Mouse (Mus musculus): ENCODE measurements at regions not wholly inside any gene's neighbourhood (a gene's known extent, or its start where the extent isn't known, plus 50 kb on each side); places are given as distances from the start of the nearest gene placed in this dataset.

GRCm38 (mm10) chr8:35114031-35114430, 651.6 kb upstream of the Gm19410 start:
- H3K27ac ChIP-seq (ENCODE audit: low read length): no peak overlapping the region
- H3K27me3 ChIP-seq (ENCODE audit: insufficient read depth, low read length): no peaks in the 10 kb centered on the region
- ATAC-seq (ENCODE audit: low FRiP score, low TSS enrichment): no peak
- no peaks in the 10 kb centered on the region; the same call in 1 of the 2 replicates for H3K9me3 ChIP-seq (ENCODE audit: low read length)
- H3K36me3 ChIP-seq (ENCODE audit: insufficient read depth, low read length): no peaks in the 10 kb centered on the region
- H3K4me3 ChIP-seq (ENCODE audit: low read length): no peak overlapping the region
- no peak overlapping the region for H3K9ac ChIP-seq (replicated peaks; ENCODE audit: low read length)
- H3K4me1 ChIP-seq (ENCODE audit: insufficient read depth, low read length): no peaks in the 10 kb centered on the region
- 67% methylated on average over 10 of the region's 10 CpGs for WGBS
- no peak overlapping the region for H3K4me2 ChIP-seq (replicated peaks; ENCODE audit: low read depth, low read length)

GRCm38 (mm10) chr8:35120612-35121011, 645.0 kb upstream of the Gm19410 start:
- no peaks in the 10 kb centered on the region for H3K27me3 ChIP-seq (ENCODE audit: insufficient read depth, low read length)
- H3K4me1 ChIP-seq (ENCODE audit: insufficient read depth, low read length): peaks cover 5% of the 10 kb centered on the region
- 56% methylated on average over 5 of the region's 5 CpGs for WGBS
- H3K4me2 ChIP-seq (replicated peaks; ENCODE audit: low read depth, low read length): no peak overlapping the region
- 0 out of 2 replicates have a peak, but pooled peaks have one; percentile 49 for ATAC-seq (ENCODE audit: low FRiP score, low TSS enrichment)
- no peak overlapping the region for H3K27ac ChIP-seq (ENCODE audit: low read length)
- no peak overlapping the region for H3K4me3 ChIP-seq (ENCODE audit: low read length)
- no peaks in the 10 kb centered on the region; the same call in 1 of the 2 replicates for H3K9me3 ChIP-seq (ENCODE audit: low read length)
- no peak overlapping the region for H3K9ac ChIP-seq (replicated peaks; ENCODE audit: low read length)
- no peaks in the 10 kb centered on the region for H3K36me3 ChIP-seq (ENCODE audit: insufficient read depth, low read length)

- no peak for ATAC-seq (ENCODE audit: low FRiP score, low TSS enrichment)
- no peaks in the 10 kb centered on the region for H3K36me3 ChIP-seq (ENCODE audit: insufficient read depth, low read length)
- no peak overlapping the region for H3K27ac ChIP-seq (ENCODE audit: low read length)
- H3K4me3 ChIP-seq (ENCODE audit: low read length): no peak overlapping the region
- no peaks in the 10 kb centered on the region for H3K27me3 ChIP-seq (ENCODE audit: insufficient read depth, low read length)
- peaks cover 5% of the 10 kb centered on the region for H3K4me1 ChIP-seq (ENCODE audit: insufficient read depth, low read length)
- H3K4me2 ChIP-seq (replicated peaks; ENCODE audit: low read depth, low read length): no peak overlapping the region
- 92% methylated on average over 8 of the region's 8 CpGs for WGBS
- H3K9ac ChIP-seq (replicated peaks; ENCODE audit: low read length): no peak overlapping the region
- H3K9me3 ChIP-seq (ENCODE audit: low read length): no peaks in the 10 kb centered on the region
These were observed 644.5 kb upstream of the Gm19410 start for GRCm38 (mm10) chr8:35121084-35121483.

- Histone ChIP-seq H3K9me3 (ENCODE audit: low read length) (no peaks in the 10 kb centered on the region), H3K36me3 (ENCODE audit: insufficient read depth, low read length) (no peaks in the 10 kb centered on the region), H3K4me3 (ENCODE audit: low read length) (peak overlapping the region; percentile 40), H3K27ac (ENCODE audit: low read length) (no peak overlapping the region), H3K27me3 (ENCODE audit: insufficient read depth, low read length) (no peaks in the 10 kb centered on the region), H3K9ac (replicated peaks; ENCODE audit: low read length) (peak overlapping the region; percentile 43), H3K4me1 (ENCODE audit: insufficient read depth, low read length) (peaks cover 5% of the 10 kb centered on the region), H3K4me2 (replicated peaks; ENCODE audit: low read depth, low read length) (peak overlapping the region; percentile 60)
- no peak for ATAC-seq (ENCODE audit: low FRiP score, low TSS enrichment)
- WGBS: 4% methylated on average over 14 of the region's 14 CpGs
These were observed 642.4 kb upstream of the Gm19410 start for GRCm38 (mm10) chr8:35123196-35123621.

GRCm38 (mm10) chr8:35125179-35125578, 640.4 kb upstream of the Gm19410 start:
- ATAC-seq (ENCODE audit: low FRiP score, low TSS enrichment): no peak
- Histone ChIP-seq H3K4me3 (ENCODE audit: low read length) (no peak overlapping the region), H3K9me3 (ENCODE audit: low read length) (no peaks in the 10 kb centered on the region), H3K36me3 (ENCODE audit: insufficient read depth, low read length) (no peaks in the 10 kb centered on the region), H3K27me3 (ENCODE audit: insufficient read depth, low read length) (no peaks in the 10 kb centered on the region), H3K27ac (ENCODE audit: low read length) (no peak overlapping the region), H3K4me1 (ENCODE audit: insufficient read depth, low read length) (peaks cover 5% of the 10 kb centered on the region), H3K9ac (replicated peaks; ENCODE audit: low read length) (no peak overlapping the region), H3K4me2 (replicated peaks; ENCODE audit: low read depth, low read length) (no peak overlapping the region)
- WGBS: 87% methylated on average over 3 of the region's 3 CpGs

- Histone ChIP-seq H3K4me1 (ENCODE audit: insufficient read depth, low read length) (no peaks in the 10 kb centered on the region), H3K36me3 (ENCODE audit: insufficient read depth, low read length) (no peaks in the 10 kb centered on the region), H3K9me3 (ENCODE audit: low read length) (no peaks in the 10 kb centered on the region; the same call in 1 of the 2 replicates), H3K27ac (ENCODE audit: low read length) (no peak overlapping the region), H3K27me3 (ENCODE audit: insufficient read depth, low read length) (no peaks in the 10 kb centered on the region), H3K4me3 (ENCODE audit: low read length) (no peak overlapping the region), H3K9ac (replicated peaks; ENCODE audit: low read length) (no peak overlapping the region), H3K4me2 (replicated peaks; ENCODE audit: low read depth, low read length) (no peak overlapping the region)
- no peak for ATAC-seq (ENCODE audit: low FRiP score, low TSS enrichment)
- WGBS: 84% methylated on average over 1 of the region's 1 CpGs
These were observed 633.3 kb upstream of the Gm19410 start for GRCm38 (mm10) chr8:35132281-35132680.

- H3K4me2 ChIP-seq (replicated peaks; ENCODE audit: low read depth, low read length): no peak overlapping the region
- no peak for ATAC-seq (ENCODE audit: low FRiP score, low TSS enrichment)
- H3K27me3 ChIP-seq (ENCODE audit: insufficient read depth, low read length): no peaks in the 10 kb centered on the region
- no peaks in the 10 kb centered on the region for H3K4me1 ChIP-seq (ENCODE audit: insufficient read depth, low read length)
- 84% methylated on average over 7 of the region's 7 CpGs for WGBS
- H3K27ac ChIP-seq (ENCODE audit: low read length): no peak overlapping the region
- no peak overlapping the region for H3K4me3 ChIP-seq (ENCODE audit: low read length)
- no peak overlapping the region for H3K9ac ChIP-seq (replicated peaks; ENCODE audit: low read length)
- no peaks in the 10 kb centered on the region for H3K36me3 ChIP-seq (ENCODE audit: insufficient read depth, low read length)
- H3K9me3 ChIP-seq (ENCODE audit: low read length): no peaks in the 10 kb centered on the region; the same call in 1 of the 2 replicates
These were observed 630.0 kb upstream of the Gm19410 start for GRCm38 (mm10) chr8:35135630-35136029.

- Histone ChIP-seq H3K27me3 (ENCODE audit: insufficient read depth, low read length) (no peaks in the 10 kb centered on the region), H3K27ac (ENCODE audit: low read length) (no peak overlapping the region), H3K4me1 (ENCODE audit: insufficient read depth, low read length) (no peaks in the 10 kb centered on the region), H3K36me3 (ENCODE audit: insufficient read depth, low read length) (no peaks in the 10 kb centered on the region), H3K9ac (replicated peaks; ENCODE audit: low read length) (no peak overlapping the region), H3K4me3 (ENCODE audit: low read length) (no peak overlapping the region), H3K4me2 (replicated peaks; ENCODE audit: low read depth, low read length) (no peak overlapping the region), H3K9me3 (ENCODE audit: low read length) (no peaks in the 10 kb centered on the region; the same call in 1 of the 2 replicates)
- no peak for ATAC-seq (ENCODE audit: low FRiP score, low TSS enrichment)
- 86% methylated on average over 3 of the region's 3 CpGs for WGBS
These were observed 628.9 kb upstream of the Gm19410 start for GRCm38 (mm10) chr8:35136643-35137042.

- Histone ChIP-seq H3K27ac (ENCODE audit: low read length) (no peak overlapping the region), H3K9me3 (ENCODE audit: low read length) (no peaks in the 10 kb centered on the region), H3K4me2 (replicated peaks; ENCODE audit: low read depth, low read length) (no peak overlapping the region), H3K27me3 (ENCODE audit: insufficient read depth, low read length) (no peaks in the 10 kb centered on the region), H3K4me3 (ENCODE audit: low read length) (no peak overlapping the region), H3K4me1 (ENCODE audit: insufficient read depth, low read length) (peaks cover 12% of the 10 kb centered on the region), H3K9ac (replicated peaks; ENCODE audit: low read length) (no peak overlapping the region), H3K36me3 (ENCODE audit: insufficient read depth, low read length) (no peaks in the 10 kb centered on the region)
- no peak for ATAC-seq (ENCODE audit: low FRiP score, low TSS enrichment)
- WGBS: 61% methylated on average over 1 of the region's 1 CpGs
These were observed 624.8 kb upstream of the Gm19410 start for GRCm38 (mm10) chr8:35140775-35141174.

- no peak for ATAC-seq (ENCODE audit: low FRiP score, low TSS enrichment)
- peak overlapping the region; percentile 46; the same call in 1 of the 2 replicates for H3K27ac ChIP-seq (ENCODE audit: low read length)
- H3K27me3 ChIP-seq (ENCODE audit: insufficient read depth, low read length): no peaks in the 10 kb centered on the region
- 36% methylated on average over 8 of the region's 8 CpGs for WGBS
- H3K4me3 ChIP-seq (ENCODE audit: low read length): no peak overlapping the region
- H3K36me3 ChIP-seq (ENCODE audit: insufficient read depth, low read length): no peaks in the 10 kb centered on the region
- no peak overlapping the region for H3K4me2 ChIP-seq (replicated peaks; ENCODE audit: low read depth, low read length)
- no peak overlapping the region for H3K9ac ChIP-seq (replicated peaks; ENCODE audit: low read length)
- peaks cover 12% of the 10 kb centered on the region for H3K4me1 ChIP-seq (ENCODE audit: insufficient read depth, low read length)
- peaks cover 3% of the 10 kb centered on the region; the same call in 1 of the 2 replicates for H3K9me3 ChIP-seq (ENCODE audit: low read length)
These were observed 622.5 kb upstream of the Gm19410 start for GRCm38 (mm10) chr8:35143018-35143656.
